Mouse (Mus musculus) lung, postnatal 0 days (tissue): Measurements from ENCODE around the gene Ago4.

Experiments
- CTCF ChIP-seq: IDR thresholded peaks from 2 replicates; pipeline ENCODE4 v1.5.1; 2016; ENCODE audit warnings: antibody characterized with exemption, mild to moderate bottlenecking
- EP300 ChIP-seq: IDR thresholded peaks from 2 replicates; pipeline ENCODE4 v1.6.1; 2016; ENCODE audit warnings: antibody characterized with exemption, mild to moderate bottlenecking, control low read depth

DNA sequence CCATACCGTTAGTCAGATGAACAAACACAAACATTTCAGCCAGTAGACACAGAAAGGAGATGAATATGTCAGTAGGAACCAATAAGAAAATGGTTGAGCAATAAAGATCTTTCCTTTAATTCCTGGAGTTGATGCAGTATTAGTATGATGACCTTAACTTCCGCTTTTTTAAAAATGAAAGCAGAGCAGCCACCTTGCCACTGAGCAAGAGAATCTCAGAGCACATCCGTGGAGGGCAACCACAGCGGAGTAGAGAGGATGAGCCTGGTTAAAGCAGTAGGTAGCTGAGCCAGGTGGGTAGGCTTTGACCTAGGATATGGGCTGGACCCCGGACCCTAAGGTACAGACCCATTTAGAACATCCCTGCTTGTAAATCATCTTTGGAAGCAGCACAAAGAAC, 43.5 kb downstream of the Ago4 start:
- TF ChIP-seq CTCF (no peak), EP300 (no peak)
